Mouse (Mus musculus): ENCODE measurements at regions not wholly inside any gene's neighbourhood (a gene's known extent, or its start where the extent isn't known, plus 50 kb on each side); places are given as distances from the start of the nearest gene placed in this dataset.

DNA sequence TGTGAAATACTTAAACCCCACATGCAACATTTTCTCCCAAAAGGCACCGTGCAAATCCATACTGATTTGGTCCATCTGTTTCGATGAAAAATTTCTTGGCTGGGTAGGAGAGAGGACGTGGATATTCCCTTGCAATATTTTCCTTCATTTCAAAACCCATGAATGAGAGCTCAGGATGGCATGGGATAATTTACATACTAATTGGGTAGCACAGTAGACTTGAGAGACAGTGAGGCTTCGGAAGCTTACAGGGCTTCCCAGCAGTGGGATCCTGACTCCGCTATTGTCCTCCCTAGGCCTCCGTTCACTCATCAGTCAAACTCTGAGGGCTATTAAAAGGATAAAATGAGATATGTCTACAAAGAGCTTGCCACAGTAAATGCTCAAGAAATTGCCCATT, 59.8 kb downstream of the Sox3 start:
- no peak for ATAC-seq (replicated peaks)
- WGBS = 57% methylated on average over 6 of the region's 6 CpGs
- no peak overlapping the region for H3K27ac ChIP-seq

DNA sequence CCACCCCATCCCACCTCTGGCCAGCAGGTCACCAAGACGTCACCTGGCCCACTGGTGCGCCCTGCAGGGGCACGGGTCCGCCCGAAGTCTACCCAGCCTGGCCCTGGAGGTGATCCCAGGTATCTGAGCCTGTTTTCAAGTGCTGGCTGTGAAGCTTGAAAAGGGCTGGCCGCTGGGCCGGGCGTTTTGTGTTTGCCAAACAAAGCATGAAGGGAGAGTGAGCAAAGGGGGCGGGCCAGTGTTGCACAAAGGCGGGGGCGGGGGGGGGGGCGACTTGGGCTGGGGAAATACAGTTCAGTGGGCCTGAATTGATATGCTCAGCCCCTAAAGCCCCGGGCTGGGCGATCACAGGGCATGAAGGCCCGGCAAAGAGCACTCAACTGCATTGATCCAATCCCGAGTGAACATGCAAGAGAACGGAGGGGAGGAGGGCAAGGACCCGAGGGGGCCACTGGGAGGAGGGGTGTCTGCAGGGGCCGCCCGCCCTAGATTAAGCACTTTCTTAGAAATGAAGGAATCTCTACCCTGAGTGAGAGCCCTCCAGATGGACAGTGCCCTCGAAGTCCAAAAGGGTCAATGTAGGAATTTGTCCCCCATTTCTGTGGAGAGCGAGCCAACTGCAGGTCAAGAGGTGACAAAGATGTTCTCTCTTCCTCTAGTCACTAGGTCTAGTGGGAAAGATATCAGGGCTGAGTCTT, 61.8 kb downstream of the Sox3 start:
- Histone ChIP-seq H3K9me3 (no peaks in the 10 kb centered on the region), H3K27ac (no peak overlapping the region), H3K9ac (no peak overlapping the region), H3K4me2 (peak overlapping the region; percentile 29), H3K36me3 (replicated peaks) (no peaks in the 10 kb centered on the region), H3K4me1 (no peaks in the 10 kb centered on the region), H3K4me3 (no peak overlapping the region), H3K27me3 (replicated peaks) (no peaks in the 10 kb centered on the region)
- ATAC-seq (replicated peaks) = 0 out of 2 replicates have a peak, but pooled peaks have one; percentile 45
- 31% methylated on average over 22 of the region's 22 CpGs for WGBS

More for the DNA sequence above, 59.8 kb downstream of the Sox3 start:
- H3K4me2 ChIP-seq = no peak overlapping the region
- no peak overlapping the region for H3K9ac ChIP-seq
- no peaks in the 10 kb centered on the region for H3K4me1 ChIP-seq
- H3K27me3 ChIP-seq (replicated peaks) = no peaks in the 10 kb centered on the region
- no peak overlapping the region for H3K4me3 ChIP-seq
- no peaks in the 10 kb centered on the region for H3K9me3 ChIP-seq
- H3K36me3 ChIP-seq (replicated peaks) = no peaks in the 10 kb centered on the region

DNA sequence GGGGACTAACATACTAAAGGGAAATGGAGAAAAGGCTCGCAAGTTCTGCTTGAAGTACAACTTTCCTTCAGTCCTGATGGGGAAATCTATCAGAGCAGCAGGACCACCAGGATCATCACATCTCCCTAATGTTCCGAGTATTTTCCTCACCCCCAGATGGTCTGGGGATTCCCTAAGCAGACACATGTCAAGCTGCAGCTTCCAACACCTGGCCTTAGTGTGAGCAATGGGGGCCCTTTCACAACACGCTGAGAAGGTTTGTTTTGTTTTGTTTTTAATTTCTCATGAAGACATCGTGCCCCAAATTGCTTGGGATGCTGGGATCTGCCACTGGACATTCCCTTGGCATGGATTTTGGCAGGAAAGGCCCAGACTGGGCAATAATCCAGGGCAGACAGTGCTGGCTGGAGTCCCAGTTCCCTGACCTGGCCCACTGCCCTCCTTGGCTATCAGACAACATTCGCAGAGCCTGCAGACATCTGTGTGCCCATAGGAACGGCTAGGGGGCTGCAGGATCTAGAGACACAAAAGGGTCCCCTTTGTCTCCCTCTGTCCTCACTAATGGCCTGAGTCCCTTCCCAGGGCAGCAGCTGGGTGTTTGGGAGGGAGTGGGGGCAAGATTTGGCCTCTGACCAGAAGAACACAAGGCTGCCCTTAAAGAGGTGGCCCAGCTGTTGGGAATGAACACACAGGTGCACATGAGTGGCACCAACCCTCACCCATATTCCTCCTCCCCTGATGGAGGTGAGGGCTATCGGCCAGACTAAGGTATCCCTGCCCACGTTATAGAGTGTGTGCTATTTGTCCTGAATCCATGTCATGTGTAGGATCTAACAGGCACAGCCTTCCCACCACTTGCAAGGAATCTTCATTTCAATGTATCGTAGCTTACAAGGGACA, 67.8 kb downstream of the Sox3 start:
- no peak overlapping the region for H3K4me3 ChIP-seq
- no peaks in the 10 kb centered on the region for H3K4me1 ChIP-seq
- no peaks in the 10 kb centered on the region for H3K9me3 ChIP-seq
- no peaks in the 10 kb centered on the region for H3K36me3 ChIP-seq (replicated peaks)
- 66% methylated on average over 9 of the region's 9 CpGs for WGBS
- no peak overlapping the region for H3K9ac ChIP-seq
- peak; percentile 83 for ATAC-seq (replicated peaks)
- H3K4me2 ChIP-seq = no peak overlapping the region
- H3K27ac ChIP-seq = no peak overlapping the region
- no peaks in the 10 kb centered on the region for H3K27me3 ChIP-seq (replicated peaks)

DNA sequence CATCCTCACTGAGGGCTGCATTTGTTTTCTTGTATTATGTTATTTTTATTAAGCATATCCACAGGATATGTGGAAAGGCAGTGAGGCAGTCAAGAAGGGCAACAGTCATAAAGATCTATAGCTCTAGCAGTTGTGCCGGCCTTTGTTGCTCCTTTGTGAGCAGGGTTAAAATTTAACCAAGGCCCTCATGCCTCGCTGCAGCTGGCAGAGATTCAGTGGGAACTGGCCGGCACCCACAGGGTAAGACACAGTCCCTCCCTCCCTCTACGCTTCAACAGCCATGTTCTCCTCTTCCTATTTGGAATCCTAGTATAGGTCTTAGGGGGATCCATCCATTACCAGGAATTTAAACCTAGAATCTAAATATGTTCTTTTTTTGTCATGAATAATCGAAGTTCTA, 94.7 kb downstream of the Sox3 start:
- H3K9ac ChIP-seq = no peak overlapping the region
- no peaks in the 10 kb centered on the region for H3K9me3 ChIP-seq
- H3K4me2 ChIP-seq = no peak overlapping the region
- WGBS = 59% methylated on average over 5 of the region's 5 CpGs
- no peaks in the 10 kb centered on the region for H3K4me1 ChIP-seq
- no peak overlapping the region for H3K4me3 ChIP-seq
- no peaks in the 10 kb centered on the region for H3K36me3 ChIP-seq (replicated peaks)
- no peak overlapping the region for H3K27ac ChIP-seq
- ATAC-seq (replicated peaks) = no peak
- no peaks in the 10 kb centered on the region for H3K27me3 ChIP-seq (replicated peaks)

DNA sequence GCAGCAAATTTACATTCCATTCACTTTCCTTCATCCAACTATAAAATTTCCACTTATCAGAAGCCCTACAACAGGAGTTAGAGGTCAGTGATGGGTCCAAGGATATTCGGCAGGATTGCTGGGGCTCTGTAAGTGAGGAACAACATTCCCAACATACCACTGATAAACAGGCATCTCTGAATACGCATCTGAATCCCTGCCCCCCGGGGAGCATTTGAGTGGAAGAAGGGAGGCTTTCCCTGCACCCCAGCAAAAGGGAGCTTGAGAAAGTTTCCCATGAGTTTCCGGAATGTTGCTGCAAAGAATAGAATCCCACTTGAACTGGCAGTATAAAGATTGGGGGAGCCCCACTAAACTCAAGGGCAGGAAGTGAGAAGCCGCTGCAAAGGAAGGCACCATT, 112.5 kb downstream of the Sox3 start:
- 44% methylated on average over 5 of the region's 5 CpGs for WGBS
- no peak overlapping the region for H3K27ac ChIP-seq
- H3K4me1 ChIP-seq = no peaks in the 10 kb centered on the region
- ATAC-seq (replicated peaks) = no peak
- no peak overlapping the region for H3K9ac ChIP-seq
- H3K4me3 ChIP-seq = no peak overlapping the region
- no peaks in the 10 kb centered on the region for H3K27me3 ChIP-seq (replicated peaks)
- H3K9me3 ChIP-seq = no peaks in the 10 kb centered on the region; the same call in 1 of the 2 replicates
- no peaks in the 10 kb centered on the region for H3K36me3 ChIP-seq (replicated peaks)
- no peak overlapping the region for H3K4me2 ChIP-seq

DNA sequence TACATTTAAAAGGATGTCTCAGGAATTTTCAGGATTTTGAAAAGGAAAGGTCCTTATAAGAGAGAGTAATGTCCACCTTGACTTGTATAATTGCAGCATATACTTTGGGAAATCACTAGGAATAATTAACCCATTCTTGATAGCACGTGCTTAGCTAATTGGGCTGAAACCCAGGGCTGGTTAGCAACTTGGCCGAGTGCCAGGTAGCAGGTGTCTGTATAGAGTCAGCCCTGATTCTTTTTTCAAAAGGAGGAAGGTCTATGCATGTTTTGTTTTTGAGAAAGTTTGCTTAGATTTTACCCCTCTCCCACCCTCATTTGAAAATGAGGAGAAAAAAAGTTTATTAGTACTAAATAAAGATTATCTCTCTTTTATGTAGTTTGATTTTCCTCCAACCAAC, 113.1 kb downstream of the Sox3 start:
- 50% methylated on average over 2 of the region's 2 CpGs for WGBS
- H3K4me3 ChIP-seq = no peak overlapping the region
- no peaks in the 10 kb centered on the region for H3K4me1 ChIP-seq
- no peak overlapping the region for H3K27ac ChIP-seq
- no peaks in the 10 kb centered on the region; the same call in 1 of the 2 replicates for H3K9me3 ChIP-seq
- no peak overlapping the region for H3K9ac ChIP-seq
- no peaks in the 10 kb centered on the region for H3K27me3 ChIP-seq (replicated peaks)
- no peaks in the 10 kb centered on the region for H3K36me3 ChIP-seq (replicated peaks)
- ATAC-seq (replicated peaks) = no peak
- no peak overlapping the region for H3K4me2 ChIP-seq

DNA sequence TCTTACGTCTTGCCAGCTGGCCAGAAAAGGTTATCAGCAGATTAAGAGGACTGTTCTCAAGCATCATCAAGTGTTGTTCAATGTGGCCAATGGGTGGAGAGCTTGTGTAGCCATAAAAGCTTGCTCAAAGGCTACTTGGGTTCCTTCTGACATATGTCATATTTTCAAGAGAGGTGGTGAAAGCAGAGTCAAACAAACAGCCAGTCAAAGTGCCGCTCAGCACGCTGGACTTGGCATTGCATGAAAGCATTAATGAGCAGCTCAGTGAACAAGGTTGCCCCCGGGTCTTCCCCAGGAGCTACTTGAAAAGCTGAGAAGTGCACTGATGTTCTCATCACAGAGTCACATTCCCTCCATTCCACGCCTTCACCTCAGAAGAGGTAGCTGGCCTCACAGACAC, 119.6 kb downstream of the Sox3 start:
- no peak for ATAC-seq (replicated peaks)
- WGBS = 73% methylated on average over 5 of the region's 5 CpGs
- H3K4me2 ChIP-seq = no peak overlapping the region

DNA sequence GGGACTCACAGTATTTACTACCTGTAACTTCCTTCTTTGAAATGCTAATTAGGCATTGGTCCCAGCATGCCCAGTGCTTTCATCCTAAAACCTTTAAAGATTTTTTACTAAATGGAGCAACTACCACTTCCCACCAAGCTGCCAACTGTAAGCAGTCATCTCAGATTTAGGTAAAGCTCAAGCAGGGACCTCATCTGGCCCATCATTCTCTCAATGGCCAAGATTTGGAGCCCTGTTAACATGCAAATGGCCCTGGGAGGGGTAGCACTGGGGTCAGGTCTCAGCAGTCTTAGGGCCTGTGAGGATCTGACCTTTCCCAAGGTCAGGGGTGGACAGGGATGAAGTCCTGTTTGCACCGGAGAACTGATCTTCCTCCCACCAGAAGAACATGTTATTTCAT, 120.8 kb downstream of the Sox3 start:
- H3K4me2 ChIP-seq = no peak overlapping the region
- H3K27me3 ChIP-seq (replicated peaks) = no peaks in the 10 kb centered on the region
- H3K9me3 ChIP-seq = no peaks in the 10 kb centered on the region
- H3K4me1 ChIP-seq = no peaks in the 10 kb centered on the region
- no peak for ATAC-seq (replicated peaks)
- no peak overlapping the region for H3K4me3 ChIP-seq
- H3K27ac ChIP-seq = no peak overlapping the region
- H3K36me3 ChIP-seq (replicated peaks) = no peaks in the 10 kb centered on the region
- H3K9ac ChIP-seq = no peak overlapping the region
- 50% methylated on average over 1 of the region's 1 CpGs for WGBS

More for the DNA sequence above, 119.6 kb downstream of the Sox3 start:
- no peak overlapping the region for H3K27ac ChIP-seq
- no peak overlapping the region for H3K4me3 ChIP-seq
- H3K9ac ChIP-seq = no peak overlapping the region
- H3K27me3 ChIP-seq (replicated peaks) = no peaks in the 10 kb centered on the region
- H3K9me3 ChIP-seq = no peaks in the 10 kb centered on the region
- H3K36me3 ChIP-seq (replicated peaks) = no peaks in the 10 kb centered on the region
- H3K4me1 ChIP-seq = no peaks in the 10 kb centered on the region

DNA sequence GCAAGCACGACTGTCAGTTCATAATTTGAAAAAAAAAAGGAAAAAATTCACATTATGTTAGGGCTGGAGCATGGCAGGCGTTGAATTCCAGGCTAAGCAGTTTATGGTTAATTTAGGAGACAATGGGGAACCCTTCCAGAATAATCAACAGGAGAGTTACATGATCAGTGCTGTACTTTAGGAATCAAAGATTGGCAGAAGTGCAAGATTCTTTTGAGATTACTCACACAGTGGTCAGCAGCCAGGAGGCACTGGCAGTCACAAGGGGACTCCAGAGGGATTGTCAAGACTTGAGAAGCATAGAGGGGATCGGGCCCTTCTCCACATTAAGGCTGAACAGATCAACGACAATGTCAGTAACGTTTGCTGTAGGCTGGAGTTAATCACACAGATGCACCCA, 142.8 kb downstream of the Sox3 start:
- no peak overlapping the region for H3K27ac ChIP-seq
- H3K36me3 ChIP-seq (replicated peaks) = no peaks in the 10 kb centered on the region
- WGBS = 47% methylated on average over 5 of the region's 5 CpGs
- no peak overlapping the region for H3K4me2 ChIP-seq
- H3K27me3 ChIP-seq (replicated peaks) = no peaks in the 10 kb centered on the region
- H3K9me3 ChIP-seq = no peaks in the 10 kb centered on the region
- H3K4me3 ChIP-seq = no peak overlapping the region
- no peak overlapping the region for H3K9ac ChIP-seq
- H3K4me1 ChIP-seq = no peaks in the 10 kb centered on the region
- no peak for ATAC-seq (replicated peaks)

DNA sequence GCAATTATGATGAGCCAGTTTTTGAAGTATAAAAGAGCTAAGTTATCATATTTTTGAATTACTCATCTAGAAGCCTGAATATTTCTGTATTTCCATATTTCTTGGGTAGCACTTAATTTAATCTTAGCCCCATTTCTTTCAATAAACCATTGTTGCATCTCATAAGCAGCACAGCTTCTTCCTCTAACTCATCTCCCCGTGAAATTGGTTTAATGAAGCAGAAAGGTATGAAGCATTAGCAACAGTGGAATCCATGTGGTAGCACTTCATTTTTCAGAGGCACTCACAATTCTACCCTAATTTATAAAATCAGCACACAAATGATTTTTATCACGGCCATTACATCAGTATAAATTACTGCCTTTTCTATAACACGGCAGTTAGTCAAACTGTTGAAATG, 149.3 kb downstream of the Sox3 start:
- H3K27me3 ChIP-seq (replicated peaks) = no peaks in the 10 kb centered on the region
- ATAC-seq (replicated peaks) = no peak
- no peaks in the 10 kb centered on the region for H3K36me3 ChIP-seq (replicated peaks)
- H3K27ac ChIP-seq = no peak overlapping the region
- H3K4me3 ChIP-seq = no peak overlapping the region
- H3K4me2 ChIP-seq = no peak overlapping the region
- no peaks in the 10 kb centered on the region for H3K9me3 ChIP-seq
- WGBS = 70% methylated on average over 3 of the region's 3 CpGs
- H3K4me1 ChIP-seq = no peaks in the 10 kb centered on the region
- no peak overlapping the region for H3K9ac ChIP-seq

DNA sequence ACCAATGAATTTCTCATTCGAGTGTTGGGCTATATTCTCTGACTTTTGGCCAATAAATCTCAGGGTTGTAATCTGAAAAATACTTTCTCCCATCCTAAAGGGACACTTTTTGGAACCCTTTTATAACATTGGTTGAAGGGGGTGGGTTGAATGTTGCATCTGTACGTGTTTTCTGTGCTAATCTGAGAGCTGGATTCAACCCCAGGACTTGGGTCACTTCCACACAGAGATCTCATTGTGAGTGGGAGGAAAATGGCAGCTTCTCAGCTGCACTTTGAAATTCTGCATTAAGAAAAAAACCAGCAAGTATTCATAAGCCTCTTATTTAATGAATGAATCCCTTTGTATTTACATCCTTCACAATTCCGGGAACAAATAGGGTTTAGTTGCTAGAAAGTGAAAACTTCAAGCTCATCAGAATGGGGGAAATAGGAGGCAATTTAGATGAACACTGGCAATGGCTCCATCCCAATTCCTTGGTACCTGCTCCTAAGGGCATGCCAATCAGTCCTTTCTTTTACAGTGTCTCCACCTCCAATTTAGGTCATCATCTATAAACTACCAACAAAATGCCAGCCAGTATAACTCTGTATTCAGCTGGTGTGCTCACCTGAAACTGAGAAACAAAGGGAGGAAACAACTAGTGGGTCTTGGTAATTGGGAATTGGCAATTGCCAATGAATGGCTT, 150.1 kb downstream of the Sox3 start:
- H3K4me3 ChIP-seq = no peak overlapping the region
- no peak; the same call in 1 of the 2 replicates for ATAC-seq (replicated peaks)
- no peaks in the 10 kb centered on the region for H3K9me3 ChIP-seq
- H3K27ac ChIP-seq = no peak overlapping the region
- H3K9ac ChIP-seq = no peak overlapping the region
- H3K27me3 ChIP-seq (replicated peaks) = no peaks in the 10 kb centered on the region
- H3K36me3 ChIP-seq (replicated peaks) = no peaks in the 10 kb centered on the region
- WGBS = 62% methylated on average over 3 of the region's 3 CpGs
- H3K4me1 ChIP-seq = no peaks in the 10 kb centered on the region
- H3K4me2 ChIP-seq = no peak overlapping the region

DNA sequence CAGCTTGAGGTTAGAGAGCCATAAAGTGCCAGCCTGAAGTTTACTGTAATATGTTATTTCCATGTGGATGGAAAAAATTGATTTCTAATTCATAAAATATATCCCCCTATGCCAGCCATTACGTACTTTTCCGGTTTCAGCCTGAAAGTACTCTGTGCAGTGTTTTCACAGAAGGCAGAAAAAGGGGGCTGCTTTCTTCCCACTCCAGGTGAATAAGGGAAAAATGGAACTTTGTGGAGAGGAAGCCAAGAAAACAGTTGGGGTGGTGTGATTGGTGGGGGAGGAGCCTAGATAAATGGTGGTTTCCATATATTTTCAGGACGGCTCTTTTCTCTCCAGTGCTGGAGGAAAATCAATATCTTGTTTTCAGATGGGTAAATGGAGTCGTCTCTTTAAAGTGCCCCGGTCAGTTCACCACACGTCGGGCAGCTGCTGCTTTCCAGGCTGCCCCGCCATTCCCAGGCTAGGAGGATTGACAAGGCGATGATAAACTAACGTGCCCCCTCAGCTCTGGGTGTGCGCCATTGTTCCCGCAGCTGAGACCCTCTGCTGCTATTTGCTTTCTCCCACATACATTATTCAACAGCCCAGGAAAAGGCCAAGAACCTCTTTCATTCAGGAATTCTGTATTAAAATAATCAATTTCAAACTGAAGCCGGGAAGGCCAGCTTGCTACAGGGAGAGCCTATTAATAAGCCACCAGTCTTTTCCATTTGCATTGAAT, 127.1 kb upstream of the Atp11c start:
- WGBS = 32% methylated on average over 13 of the region's 13 CpGs
- Histone ChIP-seq H3K4me1 (peaks cover 3% of the 10 kb centered on the region; the same call in 1 of the 2 replicates), H3K9me3 (no peaks in the 10 kb centered on the region), H3K4me3 (no peak overlapping the region), H3K4me2 (peak overlapping the region; percentile 42), H3K9ac (no peak overlapping the region), H3K27ac (no peak overlapping the region), H3K27me3 (replicated peaks) (no peaks in the 10 kb centered on the region), H3K36me3 (replicated peaks) (no peaks in the 10 kb centered on the region)
- ATAC-seq (replicated peaks) = peak; percentile 67
